Mouse (Mus musculus) heart, postnatal 0 days (tissue): ENCODE measurements around the gene Oxct1. TPM values are rescaled to one million over a fixed set of nuclear protein-coding genes. Genes with fewer than 3 reads are reported as not detected.

ENCODE experiments used
- ATAC-seq: fragments of 200-750 bp; cut with Nextera tagmentation; 2 replicates; pipeline ENCODE4 v1.8.0; 2017; ENCODE audit warnings: low read depth, moderate number of reproducible peaks, moderate library complexity; ENCODE audit not compliant: insufficient read depth
- DNase-seq: peaks from one replicate; pipeline ENCODE4 v3.0.0-alpha.2; 2016; ENCODE audit warnings: low spot score
- H3K27ac ChIP-seq: fragments of 300-500 bp; sonication (generic); 2 replicates; pipeline ENCODE4 v1.5.1; 2014; ENCODE audit warnings: low read depth, mild to moderate bottlenecking
- H3K27me3 ChIP-seq: fragments of 300-500 bp; sonication (generic); 2 replicates; pipeline ENCODE4 v1.6.1; 2014; ENCODE audit warnings: low read length, mixed read lengths; ENCODE audit not compliant: control insufficient read depth, insufficient read depth
- H3K36me3 ChIP-seq: fragments of 300-500 bp; sonication (generic); replicated peaks from 2 replicates; pipeline ENCODE4 v1.6.1; 2014; ENCODE audit warnings: low read length, mixed read lengths; ENCODE audit not compliant: control insufficient read depth, insufficient read depth
- H3K4me1 ChIP-seq: fragments of 300-500 bp; sonication (generic); 2 replicates; pipeline ENCODE4 v1.6.1; 2014; ENCODE audit warnings: antibody characterized with exemption; ENCODE audit not compliant: control insufficient read depth, insufficient read depth
- H3K4me2 ChIP-seq: fragments of 300-500 bp; sonication (generic); 2 replicates; pipeline ENCODE4 v1.6.1; 2014; ENCODE audit warnings: low read depth, mild to moderate bottlenecking, low read length, moderate library complexity
- H3K4me3 ChIP-seq: fragments of 300-500 bp; sonication (generic); 2 replicates; pipeline ENCODE4 v1.5.1; 2014; ENCODE audit warnings: low read depth, low read length
- H3K9ac ChIP-seq: fragments of 300-500 bp; sonication (generic); replicated peaks from 2 replicates; pipeline ENCODE4 v1.6.1; 2014; ENCODE audit warnings: low read depth, low read length, mixed read lengths
- H3K9me3 ChIP-seq: fragments of 300-500 bp; sonication (generic); replicated peaks from 2 replicates; pipeline ENCODE4 v1.6.1; 2016; ENCODE audit warnings: low read length; ENCODE audit not compliant: control insufficient read depth
- CTCF ChIP-seq: IDR thresholded peaks from 2 replicates; pipeline ENCODE4 v1.5.1; 2016; ENCODE audit warnings: antibody characterized with exemption, control low read depth, low read depth
- EP300 ChIP-seq: IDR thresholded peaks from 2 replicates; pipeline ENCODE4 v1.6.1; 2016; ENCODE audit warnings: antibody characterized with exemption, low read depth
- WGBS: fragments of 180-500 bp; shearing (Covaris S2); extraction: QIAGEN DNeasy Blood & Tissue Kit; methylation state at CpG from one replicate; pipeline ENCODE4 v1.1.7; 2014; 5-methylcytosine and 5-hydroxymethylcytosine counted together
- polyA plus RNA-seq: library from polyadenylated mRNA; unstranded; fragments of >200 nt; fragmentation: Nextera tagmentation; extraction: Ambion mirVana; gene quantifications from 2 replicates; pipeline ENCODE4 v1.2.1, GENCODE M21; 2015
- total RNA-seq: library from RNA; depleted of rRNA; stranded (reverse); fragments of >200 nt; gene quantifications from 2 replicates; pipeline ENCODE4 v1.2.3, GENCODE M21; 2014; ENCODE audit warnings: low replicate concordance

Gene Oxct1
- total and polyA plus RNA-seq, 2 experiments from 2014 or later = 262 to 332 TPM

- Histone ChIP-seq H3K36me3 (no peaks in the 10 kb centered on the region), H3K4me1 (peaks cover 48% of the 10 kb centered on the region), H3K4me2 (no peak overlapping the region), H3K9me3 (no peaks in the 10 kb centered on the region), H3K27ac (no peak overlapping the region), H3K27me3 (no peaks in the 10 kb centered on the region), H3K4me3 (no peak overlapping the region), H3K9ac (no peak overlapping the region)
- no peak for TF ChIP-seq EP300
- TF ChIP-seq CTCF = no peak
- no peak for ATAC-seq
- DNase-seq = no peak
Observed at GRCm38 (mm10) chr15:4028960-4029359, 2.8 kb downstream of the Oxct1 start.

GRCm38 (mm10) chr15:4033168-4034004 lies 7.2 kb downstream of the Oxct1 start:
- DNase-seq = peak; percentile 59
- Histone ChIP-seq H3K27me3 (no peaks in the 10 kb centered on the region), H3K9ac (no peak overlapping the region), H3K36me3 (peaks cover 23% of the 10 kb centered on the region), H3K4me2 (no peak overlapping the region), H3K27ac (peak overlapping the region; percentile 65), H3K9me3 (no peaks in the 10 kb centered on the region), H3K4me1 (peaks cover 36% of the 10 kb centered on the region), H3K4me3 (no peak overlapping the region)
- peak; percentile 65; the same call in 1 of the 2 replicates for ATAC-seq
- TF ChIP-seq EP300 (no peak), CTCF (no peak)
- 52% methylated on average over 3 of the region's 3 CpGs for WGBS

GRCm38 (mm10) chr15:4042423-4042822 lies 16.2 kb downstream of the Oxct1 start:
- no peaks in the 10 kb centered on the region for H3K4me1 ChIP-seq
- no peaks in the 10 kb centered on the region for H3K9me3 ChIP-seq
- no peak; the same call in 1 of the 2 replicates for ATAC-seq
- TF ChIP-seq EP300 (no peak), CTCF (no peak)
- H3K4me3 ChIP-seq = no peak overlapping the region
- H3K27me3 ChIP-seq = no peaks in the 10 kb centered on the region
- H3K4me2 ChIP-seq = no peak overlapping the region
- 50% methylated on average over 3 of the region's 3 CpGs for WGBS
- no peak overlapping the region for H3K9ac ChIP-seq
- no peak overlapping the region for H3K27ac ChIP-seq
- DNase-seq = no peak
- H3K36me3 ChIP-seq = peaks cover 56% of the 10 kb centered on the region

- Histone ChIP-seq H3K9me3 (no peaks in the 10 kb centered on the region), H3K27me3 (no peaks in the 10 kb centered on the region), H3K9ac (no peak overlapping the region), H3K27ac (no peak overlapping the region), H3K4me1 (no peaks in the 10 kb centered on the region), H3K36me3 (peaks cover 56% of the 10 kb centered on the region), H3K4me2 (peak overlapping the region; percentile 19; the same call in 1 of the 2 replicates), H3K4me3 (no peak overlapping the region)
- WGBS = 17% methylated on average over 4 of the region's 4 CpGs
- ATAC-seq = no peak; the same call in 1 of the 2 replicates
- peak; percentile 46 for DNase-seq
- TF ChIP-seq CTCF = peak; percentile 60
- TF ChIP-seq EP300 = no peak
Observed at GRCm38 (mm10) chr15:4043032-4043471, 16.9 kb downstream of the Oxct1 start.

- Histone ChIP-seq H3K27ac (no peak overlapping the region), H3K4me2 (no peak overlapping the region), H3K36me3 (peaks cover 77% of the 10 kb centered on the region), H3K9ac (no peak overlapping the region), H3K9me3 (no peaks in the 10 kb centered on the region), H3K4me1 (no peaks in the 10 kb centered on the region), H3K4me3 (no peak overlapping the region), H3K27me3 (no peaks in the 10 kb centered on the region)
- peak; percentile 50 for DNase-seq
- no peak for ATAC-seq
- TF ChIP-seq CTCF (peak; percentile 72), EP300 (no peak)
- WGBS = 20% methylated on average over 5 of the region's 5 CpGs
Observed at GRCm38 (mm10) chr15:4056627-4057026, 30.4 kb downstream of the Oxct1 start.
